Mouse (Mus musculus): ENCODE measurements around the gene Slc22a6. TPM values are rescaled to one million over a fixed set of nuclear protein-coding genes. Genes with fewer than 3 reads are reported as not detected.

Slc22a6 gene
- total RNA-seq, 2 experiments from 2014 or later = 1.7 to 2.1 TPM

Other genes starting within 250 kb of the Slc22a6 start
- not detected for gene Slc22a30, start 212.9 kb upstream of the Slc22a6 start, total RNA-seq (2021)
- 1 to 10 TPM; 8.6 TPM for gene Slc22a8, start 26.8 kb upstream of the Slc22a6 start, total RNA-seq (2021)
- 100 to 1,000 TPM; 172 to 186 TPM for gene Chrm1, start 45.8 kb downstream of the Slc22a6 start, total RNA-seq (2021)
- 100 to 1,000 TPM; 146 to 149 TPM for gene Slc3a2, start 105.3 kb downstream of the Slc22a6 start, total RNA-seq (2021)
- gene Wdr74, start 117.8 kb downstream of the Slc22a6 start, total RNA-seq (2021) = 10 to 100 TPM; 51.0 to 52.3 TPM
- gene 1700092M07Rik, start 122.7 kb downstream of the Slc22a6 start, total RNA-seq (2021) = 1 to 10 TPM; 1.3 to 1.4 TPM
- 10 to 100 TPM; 67.4 to 76.3 TPM for gene Stx5a, start 123.4 kb downstream of the Slc22a6 start, total RNA-seq (2021)
- 100 to 1,000 TPM in 1 of 2 experiments, 10 to 100 TPM in 1; 99.8 to 119 TPM for gene Nxf1, start 139.0 kb downstream of the Slc22a6 start, total RNA-seq (2021)
- gene Tmem223, start 153.0 kb downstream of the Slc22a6 start, total RNA-seq (2021) = 10 to 100 TPM; 79.7 to 86.2 TPM
- gene Tmem179b, start 156.4 kb downstream of the Slc22a6 start, total RNA-seq (2021) = 1 to 10 TPM; 9.4 to 9.9 TPM
- gene Taf6l, start 168.4 kb downstream of the Slc22a6 start, total RNA-seq (2021) = 10 to 100 TPM; 12.2 to 13.8 TPM
- 100 to 1,000 TPM; 113 to 115 TPM for gene Polr2g, start 180.5 kb downstream of the Slc22a6 start, total RNA-seq (2021)
- 1 to 10 TPM; 6.8 to 7.1 TPM for gene Zbtb3, start 184.5 kb downstream of the Slc22a6 start, total RNA-seq (2021)
- 10 to 100 TPM; 36.5 to 37.3 TPM for gene Ttc9c, start 201.3 kb downstream of the Slc22a6 start, total RNA-seq (2021)
- 100 to 1,000 TPM; 123 to 126 TPM for gene Hnrnpul2, start 202.0 kb downstream of the Slc22a6 start, total RNA-seq (2021)
- gene AC129217.1, start 211.7 kb downstream of the Slc22a6 start, total RNA-seq (2021) = not detected
- 100 to 1,000 TPM in 1 of 2 experiments, 10 to 100 TPM in 1; 99.0 to 112 TPM for gene Bscl2, start 219.4 kb downstream of the Slc22a6 start, total RNA-seq (2021)
- gene Gng3, start 221.2 kb downstream of the Slc22a6 start, total RNA-seq (2021) = 100 to 1,000 TPM; 161 to 172 TPM
- gene Lrrn4cl, start 232.7 kb downstream of the Slc22a6 start, total RNA-seq (2021) = under 1 TPM; 0.55 to 0.61 TPM

All from layer of hippocampus, postnatal 36 days (tissue).